Mouse (Mus musculus): Measurements from ENCODE around the gene Asap2. TPM values are rescaled to one million over a fixed set of nuclear protein-coding genes. Genes with fewer than 3 reads are reported as not detected.
A peak's percentile ranks its signal among the peaks of the same experiment; 100 is the strongest.

The Asap2 gene
- polyA plus RNA-seq, 1 experiment from 2014 or later = 6.1 TPM

DNA sequence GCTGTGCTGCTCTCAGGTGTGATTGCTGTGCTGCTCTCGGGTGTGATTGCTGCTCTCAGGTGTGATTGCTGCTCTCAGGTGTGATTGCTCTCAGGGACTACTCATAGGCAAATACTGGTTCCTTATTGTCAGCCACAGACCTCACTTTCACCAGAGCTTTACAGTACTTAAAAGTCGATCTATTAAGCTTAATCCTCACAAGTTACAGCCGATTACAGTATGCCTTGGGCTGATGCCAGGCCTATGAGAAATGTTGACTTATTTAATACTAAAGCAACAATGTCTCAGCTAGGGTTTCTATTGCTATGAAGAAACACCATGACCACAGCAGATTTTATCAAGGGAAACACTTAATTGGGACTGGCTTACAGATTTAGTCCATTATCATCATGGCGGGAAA, 206.2 kb downstream of the Asap2 start:
- Histone ChIP-seq H3K9ac (no peak overlapping the region), H3K27me3 (no peaks in the 10 kb centered on the region), H3K36me3 (no peaks in the 10 kb centered on the region; the same call in 1 of the 2 replicates), H3K4me2 (no peak overlapping the region), H3K27ac (no peak overlapping the region), H3K4me1 (replicated peaks) (peaks cover 3% of the 10 kb centered on the region), H3K9me3 (replicated peaks) (no peaks in the 10 kb centered on the region), H3K4me3 (no peak overlapping the region)
- 80% methylated on average over 4 of the region's 4 CpGs for WGBS
- ATAC-seq (replicated peaks; ENCODE audit: insufficient number of reproducible peaks, insufficient read depth, low FRiP score, low read depth) = no peak

DNA sequence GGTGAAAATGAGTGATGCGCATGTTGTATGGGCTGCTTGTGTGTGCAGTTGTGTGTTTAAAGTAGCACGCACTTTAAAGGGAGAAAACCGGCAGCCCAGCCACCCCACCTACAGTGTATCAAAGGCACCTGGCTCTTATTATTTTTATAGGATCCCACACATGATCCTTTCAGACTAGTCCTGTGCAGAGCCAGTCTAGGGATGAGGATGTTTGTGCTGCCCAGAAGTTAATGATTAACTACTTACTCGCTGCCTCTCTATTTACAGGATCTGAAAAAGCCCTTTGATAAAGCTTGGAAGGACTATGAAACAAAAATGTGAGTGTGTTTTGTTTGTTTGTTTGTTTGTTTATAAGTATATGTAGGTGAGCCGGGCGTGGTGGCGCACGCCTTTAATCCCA, 210.4 kb downstream of the Asap2 start:
- Histone ChIP-seq H3K4me2 (no peak overlapping the region), H3K4me1 (replicated peaks) (peaks cover 27% of the 10 kb centered on the region), H3K27ac (no peak overlapping the region), H3K9me3 (replicated peaks) (no peaks in the 10 kb centered on the region), H3K27me3 (no peaks in the 10 kb centered on the region), H3K36me3 (no peaks in the 10 kb centered on the region; the same call in 1 of the 2 replicates), H3K4me3 (no peak overlapping the region), H3K9ac (no peak overlapping the region)
- no peak for ATAC-seq (replicated peaks; ENCODE audit: insufficient number of reproducible peaks, insufficient read depth, low FRiP score, low read depth)
- WGBS = 95% methylated on average over 8 of the region's 8 CpGs

- H3K9me3 ChIP-seq (replicated peaks) = no peaks in the 10 kb centered on the region
- H3K9ac ChIP-seq = no peak overlapping the region
- no peak overlapping the region for H3K27ac ChIP-seq
- 62% methylated on average over 10 of the region's 10 CpGs for WGBS
- H3K36me3 ChIP-seq = peaks cover 1% of the 10 kb centered on the region; the same call in 1 of the 2 replicates
- H3K27me3 ChIP-seq = no peaks in the 10 kb centered on the region
- H3K4me3 ChIP-seq = no peak overlapping the region
- no peak overlapping the region for H3K4me2 ChIP-seq
- no peak for ATAC-seq (replicated peaks; ENCODE audit: insufficient number of reproducible peaks, insufficient read depth, low FRiP score, low read depth)
- peaks cover 27% of the 10 kb centered on the region for H3K4me1 ChIP-seq (replicated peaks)
Observed at GRCm38 (mm10) chr12:21201485-21202269, 211.4 kb downstream of the Asap2 start.

- WGBS = 18% methylated on average over 11 of the region's 11 CpGs
- no peak overlapping the region for H3K4me2 ChIP-seq
- peaks cover 30% of the 10 kb centered on the region for H3K4me1 ChIP-seq (replicated peaks)
- peak; percentile 70 for ATAC-seq (replicated peaks; ENCODE audit: insufficient number of reproducible peaks, insufficient read depth, low FRiP score, low read depth)
- H3K9me3 ChIP-seq (replicated peaks) = no peaks in the 10 kb centered on the region
- H3K9ac ChIP-seq = no peak overlapping the region
- H3K36me3 ChIP-seq = peaks cover 11% of the 10 kb centered on the region; the same call in 1 of the 2 replicates
- H3K27me3 ChIP-seq = no peaks in the 10 kb centered on the region
- peak overlapping the region; percentile 68 for H3K27ac ChIP-seq
- H3K4me3 ChIP-seq = no peak overlapping the region
Observed at GRCm38 (mm10) chr12:21204701-21205312, 214.5 kb downstream of the Asap2 start.

DNA sequence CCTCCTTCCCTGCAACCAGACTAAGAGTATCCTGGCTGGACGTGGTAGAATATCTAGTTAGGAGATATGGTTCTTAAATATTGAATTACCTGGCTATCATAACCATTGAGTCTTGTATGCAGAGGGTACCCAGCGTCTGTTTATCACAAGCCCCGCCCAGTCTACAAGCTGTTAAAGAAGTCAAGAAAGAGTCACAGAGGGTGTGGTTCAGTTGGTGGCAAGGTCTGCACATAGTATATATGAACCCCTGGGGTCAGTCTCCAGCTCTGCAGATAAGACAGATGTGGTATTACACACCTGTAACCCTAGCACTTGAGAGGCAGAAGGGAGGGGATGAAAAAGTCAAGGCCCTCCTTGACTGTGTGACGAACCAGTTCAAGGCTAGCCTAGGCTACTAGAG, 215.5 kb downstream of the Asap2 start:
- Histone ChIP-seq H3K27me3 (no peaks in the 10 kb centered on the region), H3K4me2 (no peak overlapping the region), H3K4me3 (no peak overlapping the region), H3K36me3 (peaks cover 11% of the 10 kb centered on the region; the same call in 1 of the 2 replicates), H3K9ac (no peak overlapping the region), H3K27ac (no peak overlapping the region), H3K9me3 (replicated peaks) (no peaks in the 10 kb centered on the region), H3K4me1 (replicated peaks) (peaks cover 30% of the 10 kb centered on the region)
- 84% methylated on average over 4 of the region's 4 CpGs for WGBS
- no peak for ATAC-seq (replicated peaks; ENCODE audit: insufficient number of reproducible peaks, insufficient read depth, low FRiP score, low read depth)

- H3K9ac ChIP-seq = no peak overlapping the region
- no peaks in the 10 kb centered on the region for H3K9me3 ChIP-seq (replicated peaks)
- H3K4me2 ChIP-seq = no peak overlapping the region
- H3K27ac ChIP-seq = no peak overlapping the region
- H3K36me3 ChIP-seq = peaks cover 11% of the 10 kb centered on the region; the same call in 1 of the 2 replicates
- H3K4me3 ChIP-seq = no peak overlapping the region
- no peak for ATAC-seq (replicated peaks; ENCODE audit: insufficient number of reproducible peaks, insufficient read depth, low FRiP score, low read depth)
- 77% methylated on average over 5 of the region's 5 CpGs for WGBS
- H3K27me3 ChIP-seq = no peaks in the 10 kb centered on the region
- H3K4me1 ChIP-seq (replicated peaks) = peaks cover 30% of the 10 kb centered on the region
Observed at GRCm38 (mm10) chr12:21207422-21207821, 217.2 kb downstream of the Asap2 start.

DNA sequence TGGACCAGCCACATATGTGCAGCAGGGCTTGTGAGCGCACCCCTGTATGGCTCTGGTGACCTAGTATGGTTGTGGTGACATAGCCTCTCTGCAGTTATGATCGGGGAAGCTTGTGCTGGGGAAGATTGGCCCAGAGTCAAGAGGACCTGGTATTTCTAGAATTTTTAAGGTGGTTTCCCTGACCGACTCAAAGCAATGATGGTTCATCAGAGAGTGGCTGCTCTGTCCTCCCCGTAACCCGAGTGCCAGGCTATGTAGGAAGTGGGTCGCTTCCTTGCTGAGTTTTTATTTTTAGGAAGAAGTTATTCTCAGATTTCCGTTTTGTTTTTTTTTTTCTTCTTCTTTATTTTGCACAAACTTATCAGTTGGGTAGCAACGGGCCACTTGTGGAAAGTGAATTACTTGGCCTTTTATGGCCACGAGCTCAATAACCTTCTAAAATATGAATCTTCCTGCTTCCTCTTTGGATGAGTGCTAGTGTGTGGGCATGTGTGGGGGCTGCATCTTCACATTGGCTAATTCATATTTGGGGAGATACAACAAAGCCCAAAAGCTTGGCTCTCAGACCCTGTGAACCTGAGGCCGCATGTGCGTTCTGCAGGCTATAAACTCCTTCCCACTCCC, 218.0 kb downstream of the Asap2 start:
- Histone ChIP-seq H3K36me3 (peaks cover 11% of the 10 kb centered on the region; the same call in 1 of the 2 replicates), H3K4me2 (no peak overlapping the region), H3K27ac (no peak overlapping the region), H3K9ac (no peak overlapping the region), H3K9me3 (replicated peaks) (no peaks in the 10 kb centered on the region), H3K27me3 (no peaks in the 10 kb centered on the region), H3K4me1 (replicated peaks) (peaks cover 26% of the 10 kb centered on the region), H3K4me3 (no peak overlapping the region)
- 72% methylated on average over 11 of the region's 11 CpGs for WGBS
- ATAC-seq (replicated peaks; ENCODE audit: insufficient number of reproducible peaks, insufficient read depth, low FRiP score, low read depth) = no peak

DNA sequence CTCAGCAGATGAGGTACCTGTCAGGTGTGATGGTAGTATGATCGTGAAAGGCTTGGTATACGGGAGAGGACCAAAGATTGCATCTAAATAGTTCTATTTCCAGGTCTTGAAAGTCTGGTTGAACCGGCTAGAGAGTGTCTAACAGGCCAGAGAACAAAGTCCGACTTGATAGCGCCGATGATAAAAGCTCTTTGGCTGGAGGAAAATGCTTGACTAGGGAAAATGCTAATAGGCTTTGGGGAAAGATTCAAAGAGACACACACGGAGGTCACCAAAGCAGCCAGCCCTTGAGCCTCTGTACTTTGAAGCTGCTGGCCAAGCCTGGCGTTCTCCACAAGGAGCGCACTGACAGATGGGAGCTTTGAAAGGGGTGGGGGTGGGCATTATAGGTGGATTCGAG, 219.0 kb downstream of the Asap2 start:
- H3K9me3 ChIP-seq (replicated peaks) = no peaks in the 10 kb centered on the region
- H3K27ac ChIP-seq = no peak overlapping the region
- no peak overlapping the region for H3K4me3 ChIP-seq
- WGBS = 82% methylated on average over 10 of the region's 10 CpGs
- peaks cover 11% of the 10 kb centered on the region; the same call in 1 of the 2 replicates for H3K36me3 ChIP-seq
- H3K4me2 ChIP-seq = no peak overlapping the region
- no peak overlapping the region for H3K9ac ChIP-seq
- ATAC-seq (replicated peaks; ENCODE audit: insufficient number of reproducible peaks, insufficient read depth, low FRiP score, low read depth) = no peak
- H3K27me3 ChIP-seq = no peaks in the 10 kb centered on the region
- peaks cover 16% of the 10 kb centered on the region for H3K4me1 ChIP-seq (replicated peaks)

- Histone ChIP-seq H3K4me3 (no peak overlapping the region), H3K4me1 (replicated peaks) (0 out of 2 replicates have a peak, but pooled peaks cover 2% of the 10 kb centered on the region), H3K27me3 (no peaks in the 10 kb centered on the region), H3K4me2 (no peak overlapping the region), H3K36me3 (peaks cover 4% of the 10 kb centered on the region; the same call in 1 of the 2 replicates), H3K27ac (no peak overlapping the region), H3K9me3 (replicated peaks) (no peaks in the 10 kb centered on the region), H3K9ac (no peak overlapping the region)
- 86% methylated on average over 17 of the region's 17 CpGs for WGBS
- ATAC-seq (replicated peaks; ENCODE audit: insufficient number of reproducible peaks, insufficient read depth, low FRiP score, low read depth) = no peak
Observed at GRCm38 (mm10) chr12:21212876-21213275, 222.6 kb downstream of the Asap2 start.

- Histone ChIP-seq H3K4me2 (no peak overlapping the region), H3K9ac (no peak overlapping the region), H3K9me3 (replicated peaks) (no peaks in the 10 kb centered on the region), H3K4me1 (replicated peaks) (no peaks in the 10 kb centered on the region), H3K36me3 (peaks cover 3% of the 10 kb centered on the region; the same call in 1 of the 2 replicates), H3K4me3 (no peak overlapping the region), H3K27me3 (no peaks in the 10 kb centered on the region), H3K27ac (no peak overlapping the region)
- no peak for ATAC-seq (replicated peaks; ENCODE audit: insufficient number of reproducible peaks, insufficient read depth, low FRiP score, low read depth)
- WGBS = 77% methylated on average over 8 of the region's 8 CpGs
Observed at GRCm38 (mm10) chr12:21214551-21215165, 224.4 kb downstream of the Asap2 start.
